Mouse (Mus musculus) liver, embryonic 15.5 days (tissue): ENCODE measurements around the gene 2010300C02Rik. TPM values are rescaled to one million over a fixed set of nuclear protein-coding genes. Genes with fewer than 3 reads are reported as not detected.
A peak's percentile ranks its signal among the peaks of the same experiment; 100 is the strongest.
"Not testable (repeated sequence)": the region's sequence is repeated elsewhere in the genome, so short reads cannot be mapped to it uniquely, and the experiment has no call there.

Experiments
- ATAC-seq: fragments of 200-750 bp; cut with Nextera tagmentation; 2 replicates; pipeline ENCODE4 v1.8.0; 2017; ENCODE audit warnings: moderate number of reproducible peaks, mild to moderate bottlenecking, moderate library complexity; ENCODE audit not compliant: insufficient read depth
- H3K27ac ChIP-seq: fragments of 300-500 bp; sonication (generic); replicated peaks from 2 replicates; pipeline ENCODE4 v1.5.1; 2015; ENCODE audit warnings: mild to moderate bottlenecking, inconsistent platforms
- H3K27me3 ChIP-seq: fragments of 300-500 bp; sonication (generic); 2 replicates; pipeline ENCODE4 v1.6.1; 2015; ENCODE audit warnings: mild to moderate bottlenecking, inconsistent platforms
- H3K36me3 ChIP-seq: fragments of 300-500 bp; sonication (generic); replicated peaks from 2 replicates; pipeline ENCODE4 v1.6.1; 2015; ENCODE audit warnings: moderate library complexity, mild to moderate bottlenecking, inconsistent platforms
- H3K4me1 ChIP-seq: fragments of 300-500 bp; sonication (generic); replicated peaks from 2 replicates; pipeline ENCODE4 v1.6.1; 2015; ENCODE audit warnings: inconsistent platforms
- H3K4me2 ChIP-seq: fragments of 300-500 bp; sonication (generic); 2 replicates; pipeline ENCODE4 v1.6.1; 2015; ENCODE audit warnings: moderate library complexity, mild to moderate bottlenecking, inconsistent platforms
- H3K4me3 ChIP-seq: fragments of 300-500 bp; sonication (generic); replicated peaks from 2 replicates; pipeline ENCODE4 v1.5.1; 2015; ENCODE audit warnings: mild to moderate bottlenecking, inconsistent platforms
- H3K9ac ChIP-seq: fragments of 300-500 bp; sonication (generic); 2 replicates; pipeline ENCODE4 v1.6.1; 2015; ENCODE audit warnings: moderate library complexity, mild to moderate bottlenecking, inconsistent platforms
- H3K9me3 ChIP-seq: fragments of 300-500 bp; sonication (generic); replicated peaks from 2 replicates; pipeline ENCODE4 v1.6.1; 2016; ENCODE audit warnings: inconsistent platforms
- WGBS: fragments of 180-500 bp; shearing (Covaris S2); methylation state at CpG from one replicate; pipeline ENCODE4 v1.1.7; 2015; ENCODE audit warnings: mixed read lengths; ENCODE audit not compliant: insufficient replicate concordance; 5-methylcytosine and 5-hydroxymethylcytosine counted together
- polyA plus RNA-seq: library from polyadenylated mRNA; unstranded; fragments of >200 nt; fragmentation: Nextera tagmentation; extraction: Ambion mirVana; gene quantifications from 2 replicates; pipeline ENCODE4 v1.2.1, GENCODE M21; 2015

2010300C02Rik gene
- polyA plus RNA-seq, 1 experiment from 2014 or later: 0.13 TPM

GRCm38 (mm10) chr1:37728053-37728452 lies 8.2 kb upstream of the 2010300C02Rik start:
- Histone ChIP-seq H3K27ac (no peak overlapping the region), H3K4me3 (no peak overlapping the region), H3K4me1 (no peaks in the 10 kb centered on the region), H3K9me3 (no peaks in the 10 kb centered on the region), H3K9ac (no peak overlapping the region), H3K4me2 (no peak overlapping the region), H3K36me3 (no peaks in the 10 kb centered on the region), H3K27me3 (peaks cover 8% of the 10 kb centered on the region; the same call in 1 of the 2 replicates)
- 53% methylated on average over 10 of the region's 10 CpGs for WGBS
- no peak for ATAC-seq

- ATAC-seq: no peak
- 77% methylated on average over 7 of the region's 8 CpGs for WGBS
- Histone ChIP-seq H3K27ac (no peak overlapping the region), H3K9me3 (no peaks in the 10 kb centered on the region), H3K4me3 (no peak overlapping the region), H3K4me2 (no peak overlapping the region), H3K36me3 (no peaks in the 10 kb centered on the region), H3K4me1 (no peaks in the 10 kb centered on the region), H3K27me3 (peaks cover 8% of the 10 kb centered on the region; the same call in 1 of the 2 replicates), H3K9ac (no peak overlapping the region)
Observed at GRCm38 (mm10) chr1:37727186-37727585, 7.3 kb upstream of the 2010300C02Rik start.

GRCm38 (mm10) chr1:37726426-37726825 lies 6.5 kb upstream of the 2010300C02Rik start:
- H3K4me2 ChIP-seq: no peak overlapping the region
- H3K4me3 ChIP-seq: no peak overlapping the region
- ATAC-seq: no peak
- no peaks in the 10 kb centered on the region for H3K36me3 ChIP-seq
- H3K9me3 ChIP-seq: no peaks in the 10 kb centered on the region
- no peak overlapping the region for H3K9ac ChIP-seq
- H3K27ac ChIP-seq: no peak overlapping the region
- 48% methylated on average over 8 of the region's 8 CpGs for WGBS
- H3K4me1 ChIP-seq: no peaks in the 10 kb centered on the region
- peaks cover 12% of the 10 kb centered on the region; the same call in 1 of the 2 replicates for H3K27me3 ChIP-seq

- no peak overlapping the region for H3K4me2 ChIP-seq
- no peak for ATAC-seq
- H3K27me3 ChIP-seq: peaks cover 18% of the 10 kb centered on the region
- WGBS: 28% methylated on average over 12 of the region's 12 CpGs
- H3K9ac ChIP-seq: no peak overlapping the region
- H3K36me3 ChIP-seq: no peaks in the 10 kb centered on the region
- H3K4me1 ChIP-seq: no peaks in the 10 kb centered on the region
- H3K4me3 ChIP-seq: no peak overlapping the region
- no peak overlapping the region for H3K27ac ChIP-seq
- H3K9me3 ChIP-seq: no peaks in the 10 kb centered on the region
Observed at GRCm38 (mm10) chr1:37725880-37726279, 6.0 kb upstream of the 2010300C02Rik start.

- Histone ChIP-seq H3K4me1 (peaks cover 3% of the 10 kb centered on the region; the same call in 1 of the 2 replicates), H3K27me3 (peaks cover 51% of the 10 kb centered on the region), H3K9me3 (no peaks in the 10 kb centered on the region), H3K4me3 (no peak overlapping the region), H3K4me2 (no peak overlapping the region), H3K27ac (no peak overlapping the region), H3K9ac (no peak overlapping the region), H3K36me3 (no peaks in the 10 kb centered on the region)
- WGBS: 48% methylated on average over 5 of the region's 5 CpGs
- ATAC-seq: no peak
Observed at GRCm38 (mm10) chr1:37721092-37721491, 1.2 kb upstream of the 2010300C02Rik start.

- H3K4me2 ChIP-seq: peak overlapping the region; percentile 70
- peak overlapping the region; percentile 53 for H3K4me3 ChIP-seq
- no peaks in the 10 kb centered on the region for H3K36me3 ChIP-seq
- peaks cover 3% of the 10 kb centered on the region; the same call in 1 of the 2 replicates for H3K4me1 ChIP-seq
- 9% methylated on average over 48 of the region's 49 CpGs for WGBS
- no peaks in the 10 kb centered on the region for H3K9me3 ChIP-seq
- no peak overlapping the region for H3K27ac ChIP-seq
- ATAC-seq: no peak
- H3K27me3 ChIP-seq: peaks cover 46% of the 10 kb centered on the region
- H3K9ac ChIP-seq: no peak overlapping the region
Observed at GRCm38 (mm10) chr1:37719030-37719723, 708 bp downstream of the 2010300C02Rik start.

- Histone ChIP-seq H3K4me1 (peaks cover 3% of the 10 kb centered on the region; the same call in 1 of the 2 replicates), H3K4me3 (no peak overlapping the region), H3K36me3 (no peaks in the 10 kb centered on the region), H3K4me2 (no peak overlapping the region), H3K27me3 (peaks cover 46% of the 10 kb centered on the region), H3K9me3 (no peaks in the 10 kb centered on the region), H3K9ac (no peak overlapping the region), H3K27ac (no peak overlapping the region)
- no peak for ATAC-seq
- 43% methylated on average over 7 of the region's 7 CpGs for WGBS
Observed at GRCm38 (mm10) chr1:37718516-37718915, 1.4 kb downstream of the 2010300C02Rik start.

GRCm38 (mm10) chr1:37717415-37718195 lies 2.3 kb downstream of the 2010300C02Rik start:
- H3K9me3 ChIP-seq: no peaks in the 10 kb centered on the region
- 51% methylated on average over 14 of the region's 14 CpGs for WGBS
- no peak overlapping the region for H3K9ac ChIP-seq
- peaks cover 3% of the 10 kb centered on the region; the same call in 1 of the 2 replicates for H3K4me1 ChIP-seq
- no peak overlapping the region for H3K27ac ChIP-seq
- no peak overlapping the region for H3K4me2 ChIP-seq
- ATAC-seq: no peak
- H3K4me3 ChIP-seq: no peak overlapping the region
- H3K27me3 ChIP-seq: peaks cover 46% of the 10 kb centered on the region
- H3K36me3 ChIP-seq: no peaks in the 10 kb centered on the region

- 27% methylated on average over 4 of the region's 4 CpGs for WGBS
- H3K4me3 ChIP-seq, H3K36me3 ChIP-seq, H3K4me1 ChIP-seq, H3K27me3 ChIP-seq, H3K27ac ChIP-seq, H3K9ac ChIP-seq, H3K4me2 ChIP-seq, ATAC-seq, H3K9me3 ChIP-seq: not testable (repeated sequence)
Observed at GRCm38 (mm10) chr1:37712357-37712737, 7.5 kb downstream of the 2010300C02Rik start.

- H3K27ac ChIP-seq: no peak overlapping the region
- WGBS: 62% methylated on average over 10 of the region's 10 CpGs
Observed at GRCm38 (mm10) chr1:37711596-37712356, 8.1 kb downstream of the 2010300C02Rik start.

GRCm38 (mm10) chr1:37711082-37711481 lies 8.8 kb downstream of the 2010300C02Rik start:
- Histone ChIP-seq H3K9me3 (no peaks in the 10 kb centered on the region), H3K27me3 (no peaks in the 10 kb centered on the region), H3K4me1 (no peaks in the 10 kb centered on the region), H3K9ac (no peak overlapping the region), H3K27ac (no peak overlapping the region), H3K4me3 (no peak overlapping the region), H3K4me2 (no peak overlapping the region), H3K36me3 (no peaks in the 10 kb centered on the region)
- WGBS: 62% methylated on average over 5 of the region's 5 CpGs
- ATAC-seq: no peak

More at GRCm38 (mm10) chr1:37711596-37712356, 8.1 kb downstream of the 2010300C02Rik start:
- Histone ChIP-seq H3K36me3 (no peaks in the 10 kb centered on the region), H3K4me3 (no peak overlapping the region), H3K27me3 (no peaks in the 10 kb centered on the region), H3K9me3 (no peaks in the 10 kb centered on the region), H3K4me1 (no peaks in the 10 kb centered on the region), H3K4me2 (no peak overlapping the region), H3K9ac (no peak overlapping the region)
- no peak for ATAC-seq
